Mouse (Mus musculus) kidney, adult 2 months (tissue): ENCODE data around the gene Apol8. TPM values are rescaled to one million over a fixed set of nuclear protein-coding genes. Genes with fewer than 3 reads are reported as not detected.
A peak's percentile ranks its signal among the peaks of the same experiment; 100 is the strongest.

Source experiments
- DNase-seq: peaks from one replicate; pipeline ENCODE4 v3.0.0; 2021
- H3K27ac ChIP-seq: fragments of 200-500 bp; 2 replicates; pipeline ENCODE4 v1.5.1; 2012; ENCODE audit warnings: low read depth, low read length, control low read depth, inconsistent platforms; ENCODE audit not compliant: insufficient read depth
- H3K27me3 ChIP-seq: fragments of 200-500 bp; replicated peaks from 2 replicates; pipeline ENCODE4 v1.6.1; 2012; ENCODE audit warnings: mild to moderate bottlenecking, moderate library complexity, low read length, inconsistent platforms; ENCODE audit not compliant: control insufficient read depth, insufficient read depth
- H3K36me3 ChIP-seq: fragments of 200-500 bp; 2 replicates; pipeline ENCODE4 v1.6.1; 2012; ENCODE audit warnings: mild to moderate bottlenecking, moderate library complexity, low read length, inconsistent platforms; ENCODE audit not compliant: control insufficient read depth, insufficient read depth
- H3K4me1 ChIP-seq: fragments of 200-500 bp; 2 replicates; pipeline ENCODE4 v1.6.1; 2011; ENCODE audit warnings: low read length; ENCODE audit not compliant: control insufficient read depth, insufficient read depth
- H3K4me3 ChIP-seq: fragments of 200-500 bp; 2 replicates; pipeline ENCODE4 v1.5.1; 2011; ENCODE audit warnings: mild to moderate bottlenecking, low read depth, low read length, control low read depth; ENCODE audit not compliant: insufficient read depth
- CTCF ChIP-seq: fragments of 200-500 bp; conservative IDR thresholded peaks from 2 replicates; pipeline ENCODE4 v1.5.1; 2011; ENCODE audit warnings: low read depth, mild to moderate bottlenecking, control low read depth, low read length, moderate library complexity, mixed read lengths; ENCODE audit not compliant: insufficient read depth, insufficient read length
- POLR2A ChIP-seq: fragments of 200-500 bp; IDR thresholded peaks from one replicate; pipeline ENCODE4 v1.6.1; 2011; ENCODE audit warnings: low read depth, low read length, control low read depth
- WGBS: fragments of 180-500 bp; shearing (Covaris S2); methylation state at CpG from one replicate; pipeline ENCODE4 v1.1.7; 2018; 5-methylcytosine and 5-hydroxymethylcytosine counted together
- polyA plus RNA-seq: library from polyadenylated mRNA; depleted of rRNA; stranded (reverse); fragments of >200 nt; gene quantifications from 2 replicates; pipeline ENCODE4 v1.2.3, GENCODE M21; 2012

The Apol8 gene
- polyA plus RNA-seq, 1 experiment, result 0.06 TPM

DNA sequence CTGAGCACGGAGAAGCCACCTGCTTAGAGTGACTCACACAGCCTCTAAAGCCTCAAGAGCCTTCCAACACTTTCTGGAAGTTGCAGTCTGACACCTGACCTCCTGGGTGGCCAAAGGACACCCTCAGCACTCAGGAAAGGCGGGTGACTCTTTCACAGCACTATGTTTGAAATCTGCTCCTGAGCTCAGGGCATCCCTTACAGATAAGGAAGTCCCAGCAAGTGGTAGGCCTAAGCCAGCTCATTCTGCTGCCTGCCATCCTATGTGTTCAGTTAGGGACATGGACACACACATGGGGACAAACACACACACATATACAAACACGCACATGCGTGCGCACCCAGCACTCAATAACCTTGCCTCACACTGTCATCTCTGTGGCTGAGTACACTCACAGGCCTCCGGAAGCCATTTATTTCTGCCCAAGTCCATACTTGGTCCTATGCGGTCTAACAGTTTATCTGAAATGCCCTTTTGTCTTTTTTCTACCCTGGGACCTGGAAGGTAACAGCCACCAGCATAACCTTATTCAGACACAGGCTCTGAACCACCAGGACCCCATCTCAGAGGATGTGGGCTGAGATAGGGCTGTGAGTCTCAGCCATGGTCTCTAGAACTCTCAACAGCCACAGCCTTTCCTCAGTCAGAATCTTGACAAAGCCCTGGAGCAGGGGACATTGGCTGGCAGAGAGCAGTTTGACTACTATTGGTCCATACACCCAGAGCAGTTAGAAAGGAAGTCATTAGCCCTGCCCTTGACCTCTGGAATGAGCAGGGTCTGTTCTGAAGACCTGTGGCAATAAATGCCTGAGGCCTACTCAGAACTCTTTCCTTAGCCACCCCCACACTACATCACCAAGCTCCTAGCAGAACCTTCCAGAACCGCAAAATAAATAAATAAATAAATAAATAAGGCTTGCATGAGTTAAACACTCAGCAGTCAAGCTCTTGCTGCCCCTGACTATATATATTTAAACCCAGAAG is 43.0 kb upstream of the Apol8 start:
- Histone ChIP-seq H3K36me3 (no peaks in the 10 kb centered on the region; the same call in 1 of the 2 replicates), H3K4me3 (no peak overlapping the region), H3K27ac (peak overlapping the region; percentile 96), H3K27me3 (no peaks in the 10 kb centered on the region), H3K4me1 (peaks cover 49% of the 10 kb centered on the region)
- DNase-seq, result no peak
- no peak for TF ChIP-seq CTCF
- no peak for TF ChIP-seq POLR2A
- 65% methylated on average over 8 of the region's 8 CpGs for WGBS

- DNase-seq, result peak; percentile 82
- Histone ChIP-seq H3K4me1 (peaks cover 51% of the 10 kb centered on the region), H3K27me3 (no peaks in the 10 kb centered on the region), H3K27ac (peak overlapping the region; percentile 96), H3K4me3 (no peak overlapping the region), H3K36me3 (no peaks in the 10 kb centered on the region; the same call in 1 of the 2 replicates)
- no peak for TF ChIP-seq POLR2A
- no peak for TF ChIP-seq CTCF
- WGBS, result 10% methylated on average over 14 of the region's 14 CpGs
Observed at GRCm38 (mm10) chr15:77798664-77799490, 42.1 kb upstream of the Apol8 start.

- Histone ChIP-seq H3K4me1 (peaks cover 54% of the 10 kb centered on the region), H3K36me3 (no peaks in the 10 kb centered on the region; the same call in 1 of the 2 replicates), H3K4me3 (no peak overlapping the region), H3K27me3 (no peaks in the 10 kb centered on the region), H3K27ac (peak overlapping the region; percentile 96)
- peak; percentile 77 for DNase-seq
- WGBS, result 31% methylated on average over 14 of the region's 14 CpGs
- TF ChIP-seq CTCF, result no peak
- no peak for TF ChIP-seq POLR2A
Observed at GRCm38 (mm10) chr15:77797609-77798411, 41.0 kb upstream of the Apol8 start.

- Histone ChIP-seq H3K27ac (no peak overlapping the region), H3K27me3 (no peaks in the 10 kb centered on the region), H3K36me3 (no peaks in the 10 kb centered on the region; the same call in 1 of the 2 replicates), H3K4me3 (no peak overlapping the region), H3K4me1 (peaks cover 54% of the 10 kb centered on the region)
- TF ChIP-seq POLR2A, result no peak
- no peak for TF ChIP-seq CTCF
- no peak for DNase-seq
- WGBS, result 93% methylated on average over 26 of the region's 26 CpGs
Observed at GRCm38 (mm10) chr15:77796409-77797035, 39.7 kb upstream of the Apol8 start.

DNA sequence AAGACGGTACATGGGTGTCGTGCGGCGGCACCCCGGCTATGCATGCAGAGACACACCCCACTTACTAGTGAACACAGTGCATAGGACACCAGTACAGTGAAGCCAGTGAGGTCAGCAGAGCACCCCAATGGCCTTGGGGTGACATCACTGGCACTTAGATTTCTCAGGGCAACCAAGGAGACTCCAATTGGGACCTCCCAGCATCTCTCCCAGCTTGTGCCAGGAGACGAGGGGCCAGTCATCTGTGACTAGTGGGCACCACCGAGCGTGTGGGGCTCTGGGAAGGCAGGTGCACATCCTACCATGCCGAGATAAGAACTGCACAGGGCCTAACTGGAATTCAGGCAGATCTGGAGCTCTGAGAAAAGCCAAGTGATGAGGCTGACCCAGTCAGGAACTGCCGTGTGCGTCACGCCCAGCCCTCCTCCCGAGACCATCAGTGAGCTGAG is 38.1 kb upstream of the Apol8 start:
- 54% methylated on average over 13 of the region's 13 CpGs for WGBS
- Histone ChIP-seq H3K36me3 (no peaks in the 10 kb centered on the region; the same call in 1 of the 2 replicates), H3K4me1 (peaks cover 42% of the 10 kb centered on the region), H3K27ac (peak overlapping the region; percentile 35; the same call in 1 of the 2 replicates), H3K27me3 (no peaks in the 10 kb centered on the region), H3K4me3 (no peak overlapping the region)
- no peak for DNase-seq
- TF ChIP-seq POLR2A (no peak), CTCF (no peak)
